Mouse (Mus musculus): Measurements from ENCODE around the gene Cep170. TPM values are rescaled to one million over a fixed set of nuclear protein-coding genes. Genes with fewer than 3 reads are reported as not detected.
A peak's percentile ranks its signal among the peaks of the same experiment; 100 is the strongest.

Gene Cep170
- polyA plus RNA-seq, 1 experiment from 2014 or later, result 100 TPM

DNA sequence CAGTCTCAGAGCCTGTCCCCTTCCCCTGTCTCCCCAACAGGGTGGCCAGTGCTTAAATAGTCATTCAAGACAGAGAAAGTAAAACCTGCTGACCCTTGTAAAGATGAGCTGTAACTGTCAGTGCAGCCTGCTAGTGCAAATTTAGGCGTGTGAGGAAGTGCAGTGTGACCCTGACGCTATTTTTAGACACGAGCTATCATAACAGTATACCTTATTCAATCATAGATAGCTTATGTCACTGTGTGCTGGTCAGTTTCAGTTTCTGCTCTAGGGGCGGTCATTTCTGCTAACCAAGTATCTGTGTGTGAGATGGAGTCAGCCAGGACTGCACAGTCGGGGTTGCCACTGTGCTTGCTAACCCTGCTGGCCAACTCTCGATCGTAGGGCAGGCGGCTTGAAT is 10.0 kb upstream of the Cep170 start:
- H3K27ac ChIP-seq, result no peak overlapping the region
- H3K4me2 ChIP-seq, result no peak overlapping the region
- H3K9ac ChIP-seq, result no peak overlapping the region
- 0 out of 2 replicates have a peak, but pooled peaks cover 4% of the 10 kb centered on the region for H3K36me3 ChIP-seq (ENCODE audit: poor library complexity, severe bottlenecking)
- WGBS, result 93% methylated on average over 8 of the region's 8 CpGs
- no peaks in the 10 kb centered on the region for H3K9me3 ChIP-seq (replicated peaks)
- ATAC-seq, result no peak
- H3K4me3 ChIP-seq, result no peak overlapping the region
- no peaks in the 10 kb centered on the region for H3K27me3 ChIP-seq
- peaks cover 9% of the 10 kb centered on the region; the same call in 1 of the 2 replicates for H3K4me1 ChIP-seq

GRCm38 (mm10) chr1:176822949-176823348 is 9.1 kb upstream of the Cep170 start:
- Histone ChIP-seq H3K36me3 (ENCODE audit: poor library complexity, severe bottlenecking) (0 out of 2 replicates have a peak, but pooled peaks cover 4% of the 10 kb centered on the region), H3K4me1 (peaks cover 9% of the 10 kb centered on the region; the same call in 1 of the 2 replicates), H3K9ac (no peak overlapping the region), H3K27me3 (no peaks in the 10 kb centered on the region), H3K4me2 (no peak overlapping the region), H3K9me3 (replicated peaks) (no peaks in the 10 kb centered on the region), H3K4me3 (no peak overlapping the region), H3K27ac (no peak overlapping the region)
- ATAC-seq, result no peak
- 90% methylated on average over 4 of the region's 4 CpGs for whole genome bisulfite sequencing

DNA sequence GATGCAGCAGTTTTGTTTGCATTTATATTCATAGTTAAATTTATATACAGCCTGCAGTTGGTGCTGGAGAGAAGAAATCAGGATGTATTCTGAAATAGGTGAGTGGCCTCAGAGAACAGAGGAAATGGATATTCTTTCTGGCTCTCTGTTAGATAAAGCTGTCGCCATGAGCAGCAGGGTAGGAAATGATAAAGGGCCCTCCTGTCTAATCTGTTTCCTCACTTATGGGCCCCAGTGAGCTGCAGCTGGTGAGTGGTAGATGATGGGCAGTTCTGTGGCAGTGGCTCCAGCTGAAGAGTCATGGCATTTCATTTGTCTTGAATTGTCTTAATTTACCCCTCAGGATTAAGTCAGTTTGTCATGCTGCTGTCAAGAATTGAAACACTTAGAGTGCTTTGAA is 8.1 kb upstream of the Cep170 start:
- Histone ChIP-seq H3K27me3 (no peaks in the 10 kb centered on the region), H3K36me3 (ENCODE audit: poor library complexity, severe bottlenecking) (0 out of 2 replicates have a peak, but pooled peaks cover 4% of the 10 kb centered on the region), H3K27ac (0 out of 2 replicates have a peak overlapping the region, but pooled peaks have one; percentile 16), H3K4me2 (no peak overlapping the region), H3K4me3 (no peak overlapping the region), H3K4me1 (peaks cover 9% of the 10 kb centered on the region; the same call in 1 of the 2 replicates), H3K9ac (no peak overlapping the region), H3K9me3 (replicated peaks) (no peaks in the 10 kb centered on the region)
- 68% methylated on average over 1 of the region's 1 CpGs for WGBS
- ATAC-seq, result no peak

DNA sequence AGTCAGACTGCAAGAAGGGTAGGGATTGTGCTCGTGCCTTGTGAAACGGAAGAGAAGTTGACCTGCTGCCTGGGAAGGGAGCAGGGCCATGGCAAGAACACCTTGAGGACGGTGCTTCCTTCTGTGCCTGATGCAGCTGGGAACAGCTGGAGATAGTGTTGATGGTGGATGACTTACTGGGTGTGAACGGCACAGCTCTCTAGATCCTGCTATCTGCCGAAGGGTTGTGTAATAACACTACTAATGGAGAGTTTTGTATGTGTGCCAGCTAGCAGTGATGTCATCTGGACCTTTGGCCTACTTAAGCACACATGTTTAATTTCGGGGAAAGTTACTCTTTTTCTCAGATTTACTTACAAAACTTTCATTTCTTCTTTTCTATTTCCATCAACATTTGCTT is 4.9 kb upstream of the Cep170 start:
- H3K9me3 ChIP-seq (replicated peaks), result no peaks in the 10 kb centered on the region
- no peak overlapping the region for H3K4me2 ChIP-seq
- no peaks in the 10 kb centered on the region for H3K36me3 ChIP-seq (ENCODE audit: poor library complexity, severe bottlenecking)
- no peak overlapping the region for H3K4me3 ChIP-seq
- H3K27me3 ChIP-seq, result no peaks in the 10 kb centered on the region
- ATAC-seq, result no peak
- H3K9ac ChIP-seq, result no peak overlapping the region
- H3K27ac ChIP-seq, result no peak overlapping the region
- WGBS, result 74% methylated on average over 6 of the region's 6 CpGs
- H3K4me1 ChIP-seq, result peaks cover 20% of the 10 kb centered on the region

DNA sequence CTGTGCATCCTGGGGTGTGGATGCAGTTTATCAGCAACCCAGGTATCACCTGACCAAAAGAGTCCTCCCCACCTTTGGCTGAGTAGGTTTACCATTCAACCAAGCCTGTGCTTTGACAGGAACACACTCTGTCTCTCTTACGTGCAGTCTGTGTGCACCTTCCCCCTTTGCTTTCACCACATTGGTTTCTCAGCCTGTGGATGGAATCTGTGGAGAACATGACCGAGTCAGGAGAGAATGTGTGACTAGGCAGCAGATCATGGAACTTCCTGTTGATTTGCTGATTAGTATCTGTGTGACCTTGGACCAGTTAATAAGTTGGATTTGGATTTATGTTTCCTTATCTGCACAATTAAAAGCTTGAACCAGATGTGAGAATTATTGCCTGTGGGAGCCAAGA is 4.3 kb upstream of the Cep170 start:
- 89% methylated on average over 2 of the region's 2 CpGs for WGBS
- Histone ChIP-seq H3K36me3 (ENCODE audit: poor library complexity, severe bottlenecking) (no peaks in the 10 kb centered on the region), H3K9me3 (replicated peaks) (no peaks in the 10 kb centered on the region), H3K4me3 (no peak overlapping the region), H3K4me1 (peaks cover 20% of the 10 kb centered on the region), H3K27ac (no peak overlapping the region), H3K4me2 (no peak overlapping the region), H3K9ac (no peak overlapping the region), H3K27me3 (no peaks in the 10 kb centered on the region)
- ATAC-seq, result no peak

GRCm38 (mm10) chr1:176816728-176817127 is 2.9 kb upstream of the Cep170 start:
- Histone ChIP-seq H3K9ac (no peak overlapping the region), H3K27me3 (no peaks in the 10 kb centered on the region), H3K27ac (no peak overlapping the region), H3K4me1 (peaks cover 20% of the 10 kb centered on the region), H3K4me3 (no peak overlapping the region), H3K4me2 (no peak overlapping the region), H3K36me3 (ENCODE audit: poor library complexity, severe bottlenecking) (no peaks in the 10 kb centered on the region), H3K9me3 (replicated peaks) (no peaks in the 10 kb centered on the region)
- ATAC-seq, result no peak
- 90% methylated on average over 4 of the region's 4 CpGs for WGBS

DNA sequence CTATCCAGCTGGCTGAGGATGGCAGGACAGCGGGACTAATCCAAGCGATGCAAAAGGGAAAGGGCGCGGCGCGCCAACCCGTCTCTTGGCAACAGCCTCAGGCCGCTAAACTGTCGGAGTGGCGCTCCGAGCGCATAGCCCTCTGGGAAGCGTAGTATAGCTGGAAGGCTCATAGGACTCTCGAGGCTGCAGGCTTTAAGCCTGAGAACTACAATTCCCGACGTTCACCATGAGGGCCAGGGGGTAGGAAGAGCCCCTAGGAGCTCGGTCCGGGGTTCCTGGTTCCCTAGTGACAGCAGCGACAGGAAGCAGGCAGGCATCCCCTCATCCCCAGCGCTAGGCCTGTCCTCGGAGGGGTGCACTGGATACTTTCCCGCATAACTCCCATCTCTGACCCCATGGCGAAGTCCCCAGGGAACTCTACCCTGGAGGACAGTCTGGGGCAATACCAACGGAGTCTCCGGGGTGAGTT is 760 bp upstream of the Cep170 start, which contains the start of gene Sdccag8:
Gene Sdccag8, plus strand, starts transcription at position 70 of the 472 bp plus-strand sequence.
- ATAC-seq, result peak; percentile 96
- Histone ChIP-seq H3K9ac (peak within 1 kb of the TSS; percentile 97), H3K27ac (peak within 1 kb of the TSS; percentile 100), H3K27me3 (no peaks in the 10 kb centered on the region), H3K9me3 (replicated peaks) (no peaks in the 10 kb centered on the region), H3K36me3 (ENCODE audit: poor library complexity, severe bottlenecking) (no peaks in the 10 kb centered on the region), H3K4me2 (peak within 1 kb of the TSS; percentile 76), H3K4me1 (peaks cover 36% of the 10 kb centered on the region), H3K4me3 (peak within 1 kb of the TSS; percentile 92)
- under 1% methylated on average over 25 of the region's 25 CpGs for WGBS

GRCm38 (mm10) chr1:176813292-176814035 is 403 bp downstream of the Cep170 start:
- H3K4me1 ChIP-seq, result peaks cover 46% of the 10 kb centered on the region
- no peaks in the 10 kb centered on the region for H3K27me3 ChIP-seq
- peak; percentile 64 for ATAC-seq
- under 1% methylated on average over 64 of the region's 75 CpGs for WGBS
- H3K27ac ChIP-seq, result peak overlapping the region; percentile 100
- no peaks in the 10 kb centered on the region for H3K36me3 ChIP-seq (ENCODE audit: poor library complexity, severe bottlenecking)
- peak overlapping the region; percentile 92 for H3K4me3 ChIP-seq
- H3K4me2 ChIP-seq, result peak overlapping the region; percentile 76
- no peaks in the 10 kb centered on the region for H3K9me3 ChIP-seq (replicated peaks)
- H3K9ac ChIP-seq, result peak overlapping the region; percentile 97

DNA sequence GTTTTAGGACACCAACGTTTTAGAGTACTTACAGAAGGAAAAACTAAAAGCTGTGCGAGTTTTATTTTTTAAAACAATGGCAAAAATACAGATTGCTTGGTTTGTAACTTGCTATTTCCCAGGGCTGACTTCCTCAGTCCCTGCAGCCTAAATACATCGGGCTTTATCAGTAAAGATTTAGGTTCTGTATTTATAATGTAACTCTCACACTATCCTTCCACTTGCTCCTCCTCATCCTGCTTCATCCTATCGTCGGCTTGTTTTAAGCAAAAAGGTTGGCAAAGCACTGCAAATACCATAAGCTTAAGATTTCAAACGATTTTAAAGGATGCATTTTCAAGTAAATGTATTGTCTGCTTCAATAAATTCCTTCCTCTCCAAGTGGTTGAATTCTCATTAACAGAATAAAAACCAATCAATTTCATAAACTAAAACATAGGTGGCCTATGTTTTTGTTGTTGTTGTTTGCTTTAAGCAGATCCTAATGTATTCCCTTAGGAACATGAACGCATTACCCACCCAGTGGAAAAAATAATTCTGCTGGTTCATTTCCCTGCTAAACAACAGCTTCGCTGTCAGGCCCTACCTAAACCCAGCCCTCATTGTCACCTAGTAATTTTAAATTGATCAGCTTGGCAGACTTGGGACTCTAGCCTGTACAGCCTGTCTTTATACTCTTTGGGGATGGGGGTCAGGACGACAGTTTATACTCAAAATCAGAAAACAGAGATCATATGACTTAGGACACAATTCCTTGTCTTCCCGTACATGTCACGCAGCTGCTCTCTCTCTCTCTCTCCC is 1.2 kb downstream of the Cep170 start:
- WGBS, result 19% methylated on average over 11 of the region's 11 CpGs
- H3K9ac ChIP-seq, result peak overlapping the region; percentile 97
- peaks cover 47% of the 10 kb centered on the region for H3K4me1 ChIP-seq
- no peaks in the 10 kb centered on the region for H3K9me3 ChIP-seq (replicated peaks)
- H3K27me3 ChIP-seq, result no peaks in the 10 kb centered on the region
- ATAC-seq, result no peak
- no peaks in the 10 kb centered on the region for H3K36me3 ChIP-seq (ENCODE audit: poor library complexity, severe bottlenecking)
- H3K27ac ChIP-seq, result peak overlapping the region; percentile 100
- peak overlapping the region; percentile 76 for H3K4me2 ChIP-seq
- H3K4me3 ChIP-seq, result peak overlapping the region; percentile 92

DNA sequence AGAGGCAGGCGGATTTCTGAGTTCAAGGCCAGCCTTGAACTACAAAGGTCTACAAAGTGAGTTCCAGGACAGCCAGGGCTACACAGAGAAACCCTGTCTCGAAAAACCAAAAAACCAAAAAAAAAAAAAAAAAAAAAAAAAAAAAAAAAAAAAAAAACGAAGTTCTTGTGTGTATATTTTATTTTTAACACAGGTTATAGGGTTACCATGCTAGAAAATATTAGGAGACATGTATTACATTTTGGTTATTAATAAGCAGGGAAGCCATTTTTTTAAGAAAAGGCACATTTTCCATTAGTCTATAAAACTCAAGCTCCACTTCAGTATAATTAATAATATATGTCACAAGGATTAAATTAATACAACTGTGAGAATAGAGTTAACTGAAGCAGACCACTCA is 2.0 kb downstream of the Cep170 start:
- peak overlapping the region; percentile 76 for H3K4me2 ChIP-seq
- WGBS, result 79% methylated on average over 3 of the region's 3 CpGs
- no peak for ATAC-seq
- H3K9me3 ChIP-seq (replicated peaks), result no peaks in the 10 kb centered on the region
- no peaks in the 10 kb centered on the region for H3K36me3 ChIP-seq (ENCODE audit: poor library complexity, severe bottlenecking)
- H3K9ac ChIP-seq, result peak overlapping the region; percentile 97
- H3K27ac ChIP-seq, result no peak overlapping the region
- peaks cover 55% of the 10 kb centered on the region for H3K4me1 ChIP-seq
- H3K27me3 ChIP-seq, result no peaks in the 10 kb centered on the region
- peak overlapping the region; percentile 92 for H3K4me3 ChIP-seq

DNA sequence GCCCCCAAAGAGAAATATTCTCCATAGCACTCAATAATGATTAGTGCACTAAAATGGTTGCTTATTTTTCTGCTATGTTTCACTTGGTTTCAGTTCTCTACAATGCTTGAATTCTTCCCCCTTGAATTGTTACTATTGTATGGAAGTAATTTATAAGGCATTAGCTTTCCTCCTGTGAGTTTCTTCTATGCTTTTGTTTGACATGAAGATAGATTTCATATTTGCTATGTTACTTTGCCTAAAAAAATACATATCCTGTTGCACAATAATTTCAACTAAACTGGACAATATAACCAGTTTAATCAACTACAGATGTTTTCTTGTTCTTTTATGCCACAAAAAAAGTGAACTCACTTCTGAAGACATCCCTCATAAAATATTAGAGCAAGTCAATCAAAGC is 3.7 kb downstream of the Cep170 start:
- no peaks in the 10 kb centered on the region for H3K27me3 ChIP-seq
- H3K9ac ChIP-seq, result no peak overlapping the region
- H3K4me2 ChIP-seq, result no peak overlapping the region
- H3K4me3 ChIP-seq, result no peak overlapping the region
- H3K36me3 ChIP-seq (ENCODE audit: poor library complexity, severe bottlenecking), result no peaks in the 10 kb centered on the region
- H3K4me1 ChIP-seq, result peaks cover 52% of the 10 kb centered on the region
- no peaks in the 10 kb centered on the region for H3K9me3 ChIP-seq (replicated peaks)
- ATAC-seq, result no peak
- H3K27ac ChIP-seq, result no peak overlapping the region

GRCm38 (mm10) chr1:176800728-176801365 is 13.0 kb downstream of the Cep170 start:
- WGBS, result 6% methylated on average over 2 of the region's 2 CpGs
- Histone ChIP-seq H3K9ac (no peak overlapping the region), H3K4me2 (peak overlapping the region; percentile 16), H3K27ac (no peak overlapping the region), H3K4me3 (no peak overlapping the region), H3K4me1 (peaks cover 31% of the 10 kb centered on the region), H3K36me3 (ENCODE audit: poor library complexity, severe bottlenecking) (no peaks in the 10 kb centered on the region), H3K27me3 (no peaks in the 10 kb centered on the region), H3K9me3 (replicated peaks) (no peaks in the 10 kb centered on the region)
- peak; percentile 81 for ATAC-seq
